Mouse (Mus musculus) megakaryocyte, embryonic 14.5 days (primary cell): ENCODE data around the gene Nrxn1.

ENCODE experiments used
- FLI1 ChIP-seq: IDR thresholded peaks from 2 replicates; pipeline ENCODE4 v1.6.1; 2012; ENCODE audit warnings: low read length, inconsistent platforms, mixed read lengths
- GATA1 ChIP-seq: IDR thresholded peaks from 3 replicates; pipeline ENCODE4 v1.6.1; 2012; ENCODE audit warnings: mixed read lengths, low read length, inconsistent platforms, borderline replicate concordance

DNA sequence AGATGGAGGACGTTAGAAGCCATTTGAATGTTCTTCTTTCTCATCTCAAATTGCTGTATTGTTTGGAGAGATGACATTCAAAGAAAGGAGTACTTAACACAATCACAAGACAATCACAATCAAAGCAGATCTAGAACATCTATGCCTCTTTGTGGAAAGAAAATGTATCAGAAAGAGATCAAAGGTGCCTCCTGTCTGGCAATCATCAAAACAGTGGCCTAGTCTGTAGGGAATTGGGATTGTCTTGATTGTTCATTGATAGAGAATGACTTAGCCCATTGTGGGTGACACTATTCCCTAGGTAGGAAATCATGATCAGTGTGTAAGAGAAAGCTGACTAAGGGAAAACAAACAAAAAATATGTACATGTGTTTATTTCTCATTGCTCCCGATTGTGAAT lies 1060.5 kb downstream of the Nrxn1 start:
- no peak for TF ChIP-seq FLI1
- no peak for TF ChIP-seq GATA1
